Mouse (Mus musculus) MEL (cell line): ENCODE results near the gene Vash2. TPM values are rescaled to one million over a fixed set of nuclear protein-coding genes. Genes with fewer than 3 reads are reported as not detected.

Experiments
- DNase-seq: peaks from one replicate; pipeline ENCODE4 v3.0.0; 2011; ENCODE audit warnings: low read depth, low spot score
- H3K27ac ChIP-seq: 2 replicates; pipeline ENCODE4 v1.5.1; 2012; ENCODE audit warnings: low read depth, mild to moderate bottlenecking, control low read depth, low read length, moderate library complexity; ENCODE audit not compliant: control insufficient read depth
- H3K27me3 ChIP-seq, 2 experiments: fragments of 150-350 bp in 1 of 2; sonication (generic) in 1 of 2; 2 replicates each; pipeline ENCODE4 v1.6.1; 2012; ENCODE audit warnings: low read length in 2 of 2, mild to moderate bottlenecking in 2 of 2, improper control_type of control experiment in 1 of 2, moderate library complexity in 1 of 2; ENCODE audit not compliant: insufficient read depth in 2 of 2, control insufficient read depth in 1 of 2
- H3K36me3 ChIP-seq, 2 experiments: 2 replicates each; pipeline ENCODE4 v1.6.1; 2012 to 2014; ENCODE audit warnings: low read length in 2 of 2, improper control_type of control experiment in 1 of 2, inconsistent platforms in 1 of 2, mild to moderate bottlenecking in 1 of 2; ENCODE audit not compliant: insufficient read depth in 2 of 2, control insufficient read depth in 1 of 2
- H3K4me1 ChIP-seq, 2 experiments: fragments of 150-350 bp in 1 of 2; sonication (generic) in 1 of 2; 2 replicates each; pipeline ENCODE4 v1.6.1; 2012; ENCODE audit warnings: low read length in 2 of 2, improper control_type of control experiment in 1 of 2, mild to moderate bottlenecking in 1 of 2; ENCODE audit not compliant: insufficient read depth in 2 of 2, control insufficient read depth in 1 of 2
- H3K4me3 ChIP-seq, 2 experiments: fragments of 150-350 bp in 1 of 2; sonication (generic) in 1 of 2; 2 replicates each; pipeline ENCODE4 v1.5.1; 2012; ENCODE audit warnings: low read depth in 2 of 2, low read length in 2 of 2, mild to moderate bottlenecking in 2 of 2, moderate library complexity in 2 of 2, control low read depth in 1 of 2, improper control_type of control experiment in 1 of 2; ENCODE audit not compliant: control insufficient read depth in 1 of 2, insufficient read depth in 1 of 2
- H3K79me2 ChIP-seq: 2 replicates; pipeline ENCODE4 v1.6.1; 2012; ENCODE audit warnings: mild to moderate bottlenecking, low read length, moderate library complexity; ENCODE audit not compliant: control insufficient read depth, poor library complexity, insufficient read depth
- H3K9ac ChIP-seq: 2 replicates; pipeline ENCODE4 v1.6.1; 2012; ENCODE audit warnings: low read depth, mild to moderate bottlenecking, control low read depth, low read length, moderate library complexity; ENCODE audit not compliant: control insufficient read depth, poor library complexity, severe bottlenecking
- H3K9me3 ChIP-seq: fragments of 150-350 bp; sonication (generic); replicated peaks from 2 replicates; pipeline ENCODE4 v1.6.1; 2012; ENCODE audit warnings: mild to moderate bottlenecking, low read length, improper control_type of control experiment, moderate library complexity; ENCODE audit not compliant: insufficient read depth
- CHD1 ChIP-seq: IDR thresholded peaks from 2 replicates; pipeline ENCODE4 v1.6.1; 2012; ENCODE audit warnings: low read depth, mild to moderate bottlenecking, inconsistent platforms, low read length, improper control_type of control experiment
- CHD2 ChIP-seq: IDR thresholded peaks from 2 replicates; pipeline ENCODE4 v1.6.1; 2011; ENCODE audit warnings: low read length, improper control_type of control experiment
- EP300 ChIP-seq, 2 experiments: IDR thresholded peaks; 2 replicates each; pipeline ENCODE4 v1.6.1; 2011; ENCODE audit warnings: improper control_type of control experiment in 2 of 2, low read length in 2 of 2, low read depth in 1 of 2, mild to moderate bottlenecking in 1 of 2
- ETS1 ChIP-seq: IDR thresholded peaks from 2 replicates; pipeline ENCODE4 v1.6.1; 2012; ENCODE audit warnings: low read depth, mild to moderate bottlenecking, inconsistent platforms, low read length, improper control_type of control experiment, moderate library complexity
- GATA1 ChIP-seq: IDR thresholded peaks from 2 replicates; pipeline ENCODE4 v1.6.1; 2011; ENCODE audit warnings: low read depth, low read length, improper control_type of control experiment
- JUND ChIP-seq: IDR thresholded peaks from 2 replicates; pipeline ENCODE4 v1.6.1; 2011; ENCODE audit warnings: low read depth, mild to moderate bottlenecking, improper control_type of control experiment, low read length
- MAX ChIP-seq: IDR thresholded peaks from 2 replicates; pipeline ENCODE4 v1.6.1; 2011; ENCODE audit warnings: low read length, improper control_type of control experiment
- MAZ ChIP-seq: IDR thresholded peaks from 2 replicates; pipeline ENCODE4 v1.6.1; 2012; ENCODE audit warnings: low read depth, mild to moderate bottlenecking, inconsistent platforms, low read length, improper control_type of control experiment
- MXI1 ChIP-seq: IDR thresholded peaks from 2 replicates; pipeline ENCODE4 v1.6.1; 2011; ENCODE audit warnings: mild to moderate bottlenecking, low read depth, low read length, improper control_type of control experiment
- NRF1 ChIP-seq: IDR thresholded peaks from 2 replicates; pipeline ENCODE4 v1.6.1; 2014; ENCODE audit warnings: low read depth, mild to moderate bottlenecking, inconsistent platforms, low read length, improper control_type of control experiment, moderate library complexity; ENCODE audit not compliant: poor library complexity, insufficient read depth, severe bottlenecking
- SIN3A ChIP-seq: IDR thresholded peaks from 2 replicates; pipeline ENCODE4 v1.6.1; 2012; ENCODE audit warnings: low read length, improper control_type of control experiment, inconsistent platforms
- TBP ChIP-seq: IDR thresholded peaks from 2 replicates; pipeline ENCODE4 v1.8.0; 2011; ENCODE audit warnings: low read depth, low read length, improper control_type of control experiment
- TCF12 ChIP-seq: IDR thresholded peaks from 2 replicates; pipeline ENCODE4 v1.6.1; 2014; ENCODE audit warnings: low read depth, mild to moderate bottlenecking, inconsistent platforms, low read length, improper control_type of control experiment, moderate library complexity
- USF2 ChIP-seq, 2 experiments: IDR thresholded peaks; 2 replicates each; pipeline ENCODE4 v1.6.1; 2011 to 2012; ENCODE audit warnings: improper control_type of control experiment in 2 of 2, low read length in 2 of 2, borderline replicate concordance in 1 of 2, inconsistent platforms in 1 of 2, low read depth in 1 of 2, mild to moderate bottlenecking in 1 of 2; ENCODE audit not compliant: insufficient read depth in 1 of 2
- ZKSCAN1 ChIP-seq: IDR thresholded peaks from 2 replicates; pipeline ENCODE4 v1.6.1; 2012; ENCODE audit warnings: low read depth, mild to moderate bottlenecking, inconsistent platforms, low read length, improper control_type of control experiment, moderate library complexity
- polyA plus RNA-seq, 2 experiments: library from polyadenylated mRNA; stranded (reverse) in 1 of 2; unstranded in 1 of 2; fragments of >175 nt in 1 of 2; fragments of >200 nt in 1 of 2; gene quantifications; 2 replicates each; pipeline versions ENCODE4 v1.2.1 to v1.2.4; 2012; ENCODE audit warnings: low replicate concordance in 2 of 2, low read depth in 1 of 2; ENCODE audit not compliant: insufficient read length in 2 of 2, insufficient read depth in 1 of 2, missing spikeins in 1 of 2
- total RNA-seq: library from RNA; depleted of rRNA; stranded (reverse); fragments of 300-350 nt; gene quantifications from 2 replicates; pipeline ENCODE4 v1.2.3, GENCODE M21; 2012

The Vash2 gene
- total and polyA plus RNA-seq, 3 experiments, result 2.6 to 9.8 TPM; not detected in 1

GRCm38 (mm10) chr1:190972612-190973192 is 6.4 kb downstream of the Vash2 start:
- DNase-seq, result no peak
- H3K9me3 ChIP-seq, result no peaks in the 10 kb centered on the region
- no peak overlapping the region; the same call in 1 of the 2 replicates for H3K27ac ChIP-seq
- no peak for TF ChIP-seq EP300 (IDR thresholded peaks at IDR 0.05; ENCODE audit: low read depth in 1 of 2, low read length in 2 of 2)
- TF ChIP-seq CHD1, result no peak
- TF ChIP-seq SIN3A, result no peak
- TF ChIP-seq MAX, result no peak
- TF ChIP-seq CHD2, result no peak
- no peak for TF ChIP-seq NRF1
- TF ChIP-seq ZKSCAN1, result no peak
- no peak overlapping the region for H3K9ac ChIP-seq
- peaks cover 3 to 18% of the 10 kb centered on the region in 2 experiments; a peak in 3 of 4 replicates for H3K4me1 ChIP-seq
- H3K79me2 ChIP-seq, result no peaks in the 10 kb centered on the region
- H3K36me3 ChIP-seq, result peaks cover 0 to 6% of the 10 kb centered on the region in 2 experiments; a peak in 2 of 4 replicates
- H3K27me3 ChIP-seq, result no peaks in the 10 kb centered on the region
- no peak overlapping the region for H3K4me3 ChIP-seq

GRCm38 (mm10) chr1:190971708-190972610 is 7.1 kb downstream of the Vash2 start:
- H3K27ac ChIP-seq, result peak overlapping the region; percentile 68
- H3K36me3 ChIP-seq, result peaks cover 0 to 6% of the 10 kb centered on the region in 2 experiments; a peak in 2 of 4 replicates
- no peaks in the 10 kb centered on the region for H3K9me3 ChIP-seq
- peak overlapping the region; percentile 49 for H3K9ac ChIP-seq
- DNase-seq, result peak; percentile 81
- no peaks in the 10 kb centered on the region for H3K79me2 ChIP-seq
- H3K4me1 ChIP-seq, result peaks cover 3 to 18% of the 10 kb centered on the region in 2 experiments; a peak in 3 of 4 replicates
- peak overlapping the region in 1 of 2 experiments; percentile 27; a peak in 2 of 4 replicates for H3K4me3 ChIP-seq
- no peaks in the 10 kb centered on the region for H3K27me3 ChIP-seq
- TF ChIP-seq MXI1, result peak; percentile 84
- peak; percentile 66; the same call in 1 of the 2 replicates for TF ChIP-seq GATA1
- TF ChIP-seq EP300 (IDR thresholded peaks at IDR 0.05; ENCODE audit: low read depth in 1 of 2, low read length in 2 of 2), result peak in 1 of 2 experiments; percentile 8; a peak in 1 of 4 replicates
- TF ChIP-seq MAZ, result no peak
- 0 out of 2 replicates have a peak, but pooled peaks have one; percentile 4 for TF ChIP-seq TCF12
- TF ChIP-seq ETS1, result peak; percentile 35
- no peak for TF ChIP-seq ZKSCAN1
- TF ChIP-seq SIN3A, result peak; percentile 72
- TF ChIP-seq TBP, result peak; percentile 83
- TF ChIP-seq USF2 (IDR thresholded peaks at IDR 0.05; ENCODE audit: borderline replicate concordance in 1 of 2, insufficient read depth in 1 of 2, low read depth in 1 of 2, low read length in 2 of 2), result no peak
- no peak for TF ChIP-seq JUND
- no peak for TF ChIP-seq CHD2
